Mouse (Mus musculus) hindbrain, embryonic 11.5 days (tissue): ENCODE measurements around the gene Hacl1. TPM values are rescaled to one million over a fixed set of nuclear protein-coding genes. Genes with fewer than 3 reads are reported as not detected.
A peak's percentile ranks its signal among the peaks of the same experiment; 100 is the strongest.

Experiments used
- ATAC-seq: fragments of 200-750 bp; cut with Nextera tagmentation; 2 replicates; pipeline ENCODE4 v1.8.0; 2017; ENCODE audit warnings: mild to moderate bottlenecking, moderate TSS enrichment, moderate library complexity; ENCODE audit not compliant: low FRiP score
- DNase-seq: peaks from one replicate; pipeline ENCODE4 v3.0.0-alpha.2; 2015; ENCODE audit warnings: low spot score
- H3K27ac ChIP-seq: fragments of 300-500 bp; sonication (generic); 2 replicates; pipeline ENCODE4 v1.5.1; 2014; ENCODE audit warnings: mild to moderate bottlenecking, low read depth, low read length
- H3K27me3 ChIP-seq: fragments of 300-500 bp; sonication (generic); 2 replicates; pipeline ENCODE4 v1.6.1; 2014; ENCODE audit warnings: mild to moderate bottlenecking, low read length, moderate library complexity, mixed read lengths; ENCODE audit not compliant: control insufficient read depth, insufficient read depth
- H3K36me3 ChIP-seq: fragments of 300-500 bp; sonication (generic); 2 replicates; pipeline ENCODE4 v1.6.1; 2014; ENCODE audit warnings: mild to moderate bottlenecking, low read length, moderate library complexity, mixed read lengths; ENCODE audit not compliant: control insufficient read depth, insufficient read depth
- H3K4me1 ChIP-seq: fragments of 300-500 bp; sonication (generic); replicated peaks from 2 replicates; pipeline ENCODE4 v1.6.1; 2014; ENCODE audit warnings: low read length, mixed read lengths; ENCODE audit not compliant: control insufficient read depth, insufficient read depth
- H3K4me2 ChIP-seq: fragments of 300-500 bp; sonication (generic); replicated peaks from 2 replicates; pipeline ENCODE4 v1.6.1; 2014; ENCODE audit warnings: mild to moderate bottlenecking, low read depth, low read length
- H3K4me3 ChIP-seq: fragments of 300-500 bp; sonication (generic); 2 replicates; pipeline ENCODE4 v1.5.1; 2014; ENCODE audit warnings: low read depth, low read length
- H3K9ac ChIP-seq: fragments of 300-500 bp; sonication (generic); 2 replicates; pipeline ENCODE4 v1.6.1; 2014; ENCODE audit warnings: low read depth, low read length
- H3K9me3 ChIP-seq: fragments of 300-500 bp; sonication (generic); 2 replicates; pipeline ENCODE4 v1.6.1; 2016; ENCODE audit warnings: low read length; ENCODE audit not compliant: control insufficient read depth
- WGBS: fragments of 180-500 bp; shearing (Covaris S2); extraction: QIAGEN DNeasy Blood & Tissue Kit; methylation state at CpG from one replicate; pipeline ENCODE4 v1.1.7; 2014; 5-methylcytosine and 5-hydroxymethylcytosine counted together
- polyA plus RNA-seq: library from polyadenylated mRNA; unstranded; fragments of >200 nt; fragmentation: Nextera tagmentation; extraction: Ambion mirVana; gene quantifications from 2 replicates; pipeline ENCODE4 v1.2.1, GENCODE M21; 2014

The Hacl1 gene
- polyA plus RNA-seq, 1 experiment from 2014 or later = 12.3 TPM

GRCm38 (mm10) chr14:31656857-31657645 is 16.0 kb upstream of the Hacl1 start:
- H3K4me3 ChIP-seq = no peak overlapping the region
- no peak for ATAC-seq

DNA sequence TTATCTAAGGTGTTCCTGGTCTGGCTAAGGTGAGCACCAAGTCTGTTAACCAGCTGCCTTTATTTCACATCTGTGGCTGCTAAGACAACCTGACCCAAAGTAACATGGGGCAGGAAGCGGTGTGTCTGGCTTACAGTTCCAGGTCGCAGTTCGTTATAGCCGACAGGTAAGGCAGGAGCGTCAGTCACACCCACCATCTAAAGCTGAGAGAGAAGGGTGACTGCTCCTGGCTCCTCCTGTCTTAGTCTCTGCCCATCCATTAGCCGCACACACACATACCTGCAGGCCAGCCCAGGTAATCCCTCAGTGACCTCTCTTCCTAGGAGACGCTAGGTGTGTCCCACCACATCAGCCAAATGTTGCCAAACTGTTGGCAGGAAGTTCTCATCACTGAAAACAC is 15.3 kb upstream of the Hacl1 start:
- no peak overlapping the region for H3K27ac ChIP-seq
- no peaks in the 10 kb centered on the region for H3K9me3 ChIP-seq
- no peaks in the 10 kb centered on the region for H3K27me3 ChIP-seq
- ATAC-seq (no peak), DNase-seq (no peak)
- no peak overlapping the region for H3K4me2 ChIP-seq
- no peak overlapping the region for H3K9ac ChIP-seq
- H3K4me3 ChIP-seq = no peak overlapping the region
- H3K36me3 ChIP-seq = no peaks in the 10 kb centered on the region
- WGBS = 79% methylated on average over 7 of the region's 7 CpGs
- no peaks in the 10 kb centered on the region; the same call in 1 of the 2 replicates for H3K4me1 ChIP-seq

More at GRCm38 (mm10) chr14:31656857-31657645, 16.0 kb upstream of the Hacl1 start:
- no peaks in the 10 kb centered on the region; the same call in 1 of the 2 replicates for H3K4me1 ChIP-seq
- no peaks in the 10 kb centered on the region for H3K27me3 ChIP-seq
- no peaks in the 10 kb centered on the region for H3K9me3 ChIP-seq
- peak; percentile 81 for DNase-seq
- 52% methylated on average over 5 of the region's 5 CpGs for WGBS
- no peak overlapping the region for H3K4me2 ChIP-seq
- no peaks in the 10 kb centered on the region for H3K36me3 ChIP-seq
- no peak overlapping the region for H3K9ac ChIP-seq
- no peak overlapping the region for H3K27ac ChIP-seq

DNA sequence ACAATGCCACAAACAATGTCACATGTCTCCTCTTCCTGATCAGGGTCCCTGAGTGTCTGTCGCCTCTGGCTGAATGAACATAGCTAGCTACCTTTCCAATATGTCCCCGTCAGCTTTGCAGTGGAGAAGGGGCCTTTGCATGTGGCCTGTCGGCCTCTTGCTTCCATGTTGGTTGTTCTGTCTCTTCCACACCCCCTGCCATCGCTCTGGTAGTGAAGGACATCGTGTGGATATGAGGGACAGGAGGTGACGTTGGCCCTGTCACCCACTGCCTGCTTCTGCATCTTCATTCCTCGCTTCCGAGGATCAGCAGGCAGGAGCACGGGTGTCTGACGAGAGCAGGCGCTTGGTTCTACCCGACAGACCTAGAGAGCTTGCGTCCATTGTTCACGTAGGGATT is 14.3 kb upstream of the Hacl1 start:
- Histone ChIP-seq H3K4me2 (no peak overlapping the region), H3K4me1 (no peaks in the 10 kb centered on the region; the same call in 1 of the 2 replicates), H3K27ac (no peak overlapping the region), H3K9ac (no peak overlapping the region), H3K9me3 (peaks cover 2% of the 10 kb centered on the region; the same call in 1 of the 2 replicates), H3K4me3 (no peak overlapping the region), H3K36me3 (no peaks in the 10 kb centered on the region), H3K27me3 (no peaks in the 10 kb centered on the region)
- ATAC-seq = no peak
- WGBS = 86% methylated on average over 14 of the region's 14 CpGs
- DNase-seq = no peak

DNA sequence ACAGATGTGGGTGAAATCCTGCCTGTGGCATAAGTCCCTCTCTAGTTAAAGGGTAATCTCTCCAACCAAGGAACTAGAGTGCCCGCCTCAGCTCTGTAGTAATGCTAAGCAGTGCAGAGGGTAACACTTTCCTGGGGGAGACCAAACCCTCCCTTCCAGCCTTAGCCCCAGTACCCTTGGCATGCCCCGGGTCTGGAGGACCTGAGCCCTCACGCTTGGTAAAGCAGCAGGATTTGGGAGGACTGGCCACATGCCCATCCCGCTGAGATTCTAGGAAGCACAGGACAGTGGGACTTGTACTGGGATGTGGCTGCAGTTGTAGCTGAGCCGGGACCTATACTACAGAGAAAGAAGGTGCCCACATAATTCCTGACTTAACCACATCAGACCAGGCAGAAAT is 13.7 kb upstream of the Hacl1 start:
- H3K9ac ChIP-seq = no peak overlapping the region
- no peaks in the 10 kb centered on the region for H3K27me3 ChIP-seq
- 88% methylated on average over 5 of the region's 5 CpGs for WGBS
- H3K36me3 ChIP-seq = no peaks in the 10 kb centered on the region
- H3K9me3 ChIP-seq = peaks cover 3% of the 10 kb centered on the region; the same call in 1 of the 2 replicates
- no peak overlapping the region for H3K4me3 ChIP-seq
- DNase-seq (no peak), ATAC-seq (no peak)
- no peak overlapping the region for H3K4me2 ChIP-seq
- no peak overlapping the region for H3K27ac ChIP-seq
- no peaks in the 10 kb centered on the region for H3K4me1 ChIP-seq

DNA sequence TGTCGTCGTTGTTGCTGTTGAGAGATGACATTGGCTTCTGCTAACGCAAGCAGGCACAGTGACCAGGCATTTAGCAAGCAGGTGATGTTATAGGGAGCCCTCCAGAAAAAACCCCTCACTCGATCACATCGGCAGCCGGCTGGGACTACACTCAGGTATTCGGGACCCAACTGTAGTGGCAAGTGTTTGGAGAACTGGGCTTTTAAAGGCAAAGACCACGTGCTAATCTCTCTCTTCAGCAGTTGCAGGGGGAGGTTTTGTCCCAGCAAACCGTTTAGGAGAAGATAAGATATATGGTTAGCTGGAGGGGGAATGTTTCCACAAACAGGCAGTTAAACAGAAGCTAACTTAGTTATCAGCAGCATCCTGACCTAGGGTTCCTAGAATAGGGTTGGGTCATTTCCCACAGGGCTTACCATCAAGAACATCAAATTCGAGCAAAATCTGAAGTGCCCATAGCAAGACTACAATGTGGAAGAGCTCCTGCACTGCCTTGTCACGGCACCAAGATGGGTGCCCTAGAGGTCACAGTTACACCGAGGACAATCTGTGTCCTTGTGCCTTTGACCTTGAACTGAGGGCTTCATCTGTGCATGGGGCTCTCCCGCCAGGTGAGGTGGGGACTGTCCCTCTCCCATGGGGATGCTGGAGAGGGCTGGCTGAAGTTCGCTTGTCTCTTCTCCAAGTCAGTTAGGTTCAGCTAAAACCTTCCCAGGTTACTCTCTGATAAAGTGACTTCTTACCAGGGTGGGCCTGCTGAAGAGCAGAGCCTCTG is 12.2 kb upstream of the Hacl1 start:
- WGBS = 83% methylated on average over 14 of the region's 14 CpGs
- Histone ChIP-seq H3K9me3 (peaks cover 3% of the 10 kb centered on the region; the same call in 1 of the 2 replicates), H3K27ac (no peak overlapping the region), H3K9ac (no peak overlapping the region), H3K36me3 (no peaks in the 10 kb centered on the region), H3K4me3 (no peak overlapping the region), H3K4me2 (no peak overlapping the region), H3K4me1 (no peaks in the 10 kb centered on the region), H3K27me3 (no peaks in the 10 kb centered on the region)
- no peak for ATAC-seq
- no peak for DNase-seq

- no peak for DNase-seq
- H3K27ac ChIP-seq = no peak overlapping the region
- H3K4me2 ChIP-seq = no peak overlapping the region
Observed at GRCm38 (mm10) chr14:31652624-31653023, 11.5 kb upstream of the Hacl1 start.

GRCm38 (mm10) chr14:31652106-31652505 is 11.0 kb upstream of the Hacl1 start:
- H3K27ac ChIP-seq = no peak overlapping the region
- no peaks in the 10 kb centered on the region for H3K27me3 ChIP-seq
- WGBS = 84% methylated on average over 5 of the region's 5 CpGs
- H3K4me1 ChIP-seq = no peaks in the 10 kb centered on the region
- DNase-seq = no peak
- H3K36me3 ChIP-seq = no peaks in the 10 kb centered on the region
- peaks cover 3% of the 10 kb centered on the region; the same call in 1 of the 2 replicates for H3K9me3 ChIP-seq
- H3K9ac ChIP-seq = no peak overlapping the region
- H3K4me3 ChIP-seq = no peak overlapping the region
- no peak for ATAC-seq
- H3K4me2 ChIP-seq = no peak overlapping the region

More at GRCm38 (mm10) chr14:31652624-31653023, 11.5 kb upstream of the Hacl1 start:
- no peaks in the 10 kb centered on the region for H3K27me3 ChIP-seq
- no peak for ATAC-seq
- H3K4me3 ChIP-seq = no peak overlapping the region
- no peaks in the 10 kb centered on the region for H3K4me1 ChIP-seq
- 100% methylated on average over 1 of the region's 1 CpGs for WGBS
- H3K9me3 ChIP-seq = peaks cover 3% of the 10 kb centered on the region; the same call in 1 of the 2 replicates
- no peak overlapping the region for H3K9ac ChIP-seq
- H3K36me3 ChIP-seq = no peaks in the 10 kb centered on the region

DNA sequence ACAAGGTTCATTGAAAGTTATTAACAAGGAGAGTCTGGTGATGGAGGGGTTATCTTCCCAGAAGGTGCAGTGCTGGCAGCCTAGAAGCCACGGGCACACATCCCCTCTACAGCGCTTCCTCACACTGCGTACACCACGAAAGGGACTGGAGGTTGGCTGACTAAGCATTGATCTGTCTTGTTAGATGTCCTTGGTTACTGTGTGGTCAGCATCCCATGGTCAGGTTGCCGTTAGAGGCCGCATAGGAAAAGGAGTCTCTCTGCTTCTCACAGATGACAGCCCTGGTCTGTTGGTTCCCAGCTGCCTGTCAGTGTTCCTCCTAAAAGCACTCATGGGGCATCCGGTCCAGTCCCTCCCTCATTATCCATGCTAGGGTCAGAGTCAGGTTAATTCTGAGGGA is 10.1 kb upstream of the Hacl1 start:
- Histone ChIP-seq H3K9ac (no peak overlapping the region), H3K9me3 (peaks cover 3% of the 10 kb centered on the region; the same call in 1 of the 2 replicates), H3K36me3 (no peaks in the 10 kb centered on the region), H3K27me3 (no peaks in the 10 kb centered on the region), H3K4me1 (no peaks in the 10 kb centered on the region), H3K4me2 (no peak overlapping the region), H3K4me3 (no peak overlapping the region), H3K27ac (no peak overlapping the region)
- WGBS = 89% methylated on average over 7 of the region's 7 CpGs
- DNase-seq (no peak), ATAC-seq (no peak)
